Comparison of ENCODE assay signal across 9 mouse cellular contexts in genomic region chrX:119927081-119927571, GRCm38 (mm10). TPM values are rescaled to one million over a fixed set of nuclear protein-coding genes. Genes with fewer than 3 reads are reported as not detected.
DNase-seq lines count a peak whose midpoint lies in the region; ATAC-seq and TF ChIP-seq lines count a peak whose summit lies in the region.
"Had no signal": no experiment of that assay in that cellular context is flagged by ENCODE, and none has a peak within 500 bp of the region (broad histone marks: within the 10 kb centered on the region; RNA-seq: fewer than 3 reads in every experiment).

Gene Pabpc5, plus strand, starts transcription at chrX:119927196.

- H3K27ac ChIP-seq in forebrain, embryonic 16.5 days (ENCODE audit: low read length): peak within 1 kb of the TSS; percentile 83
- no peak within 1 kb of the TSS for H3K27ac ChIP-seq in liver, embryonic 14.5 days
- H3K27ac ChIP-seq: macrophage had no signal

- 9% methylated on average over 21 of the region's 21 CpGs for WGBS in forebrain, embryonic 16.5 days
- 7% methylated on average over 21 of the region's 21 CpGs for WGBS in liver, embryonic 14.5 days (ENCODE audit: insufficient replicate concordance)

- TF ChIP-seq EP300 in liver, embryonic 14.5 days (IDR thresholded peaks at IDR 0.05; ENCODE audit: low read depth): no peak

- no peaks in the 10 kb centered on the region for H3K36me3 ChIP-seq in forebrain, embryonic 16.5 days (ENCODE audit: control insufficient read depth, insufficient read depth)
- H3K36me3 ChIP-seq in liver, embryonic 14.5 days (replicated peaks; ENCODE audit: control insufficient read depth, insufficient read depth, low read depth): no peaks in the 10 kb centered on the region

- peak within 1 kb of the TSS; percentile 49 for H3K4me2 ChIP-seq in forebrain, embryonic 16.5 days (ENCODE audit: low read length)
- peak within 1 kb of the TSS; percentile 22; the same call in 1 of the 2 replicates for H3K4me2 ChIP-seq in liver, embryonic 14.5 days (ENCODE audit: low read depth)

- peak; percentile 0 for DNase-seq in CD4-positive, CD25-positive, alpha-beta regulatory T cell, adult 2 months (ENCODE audit: low read depth, low spot score)
- peak; percentile 39 to 59 for DNase-seq in heart, postnatal 14 days
- peak; percentile 50 for DNase-seq in layer of hippocampus, adult 11-12 months (ENCODE audit: low spot score)
- no peak for DNase-seq in liver, embryonic 14.5 days (ENCODE audit: low read depth in 3 of 3, low spot score in 3 of 3)
- DNase-seq in ovary, adult 18-20 months (ENCODE audit: low spot score): peak; percentile 57
- peak; percentile 50 for DNase-seq in yolk sac, embryonic 10.5 days (ENCODE audit: low spot score)

- intact Hi-C loops in heart, postnatal 14 days (cut with DNase I): no loop called here

- H3K4me3 ChIP-seq in forebrain, embryonic 16.5 days (replicated peaks; ENCODE audit: low read length): peak within 1 kb of the TSS; percentile 50
- H3K4me3 ChIP-seq in liver, embryonic 14.5 days (ENCODE audit: insufficient read depth in 1 of 2, low read depth in 2 of 2, low read length in 2 of 2): 0 out of 4 replicates have a peak within 1 kb of the TSS, but pooled peaks of 1 of the 2 experiments have one; percentile 4

- no peak for ATAC-seq in CD4-positive, CD25-positive, alpha-beta regulatory T cell, adult 4 months
- ATAC-seq in forebrain, embryonic 16.5 days: peak; percentile 99
- no peak for ATAC-seq in liver, embryonic 14.5 days (ENCODE audit: insufficient read depth)

- peak within 1 kb of the TSS; percentile 73 for H3K9ac ChIP-seq in forebrain, embryonic 16.5 days (replicated peaks; ENCODE audit: low read depth, low read length)
- H3K9ac ChIP-seq in liver, embryonic 14.5 days (replicated peaks): no peak within 1 kb of the TSS

- no peaks in the 10 kb centered on the region for H3K9me3 ChIP-seq in forebrain, embryonic 16.5 days (ENCODE audit: control insufficient read depth, low read length)
- H3K9me3 ChIP-seq in liver, embryonic 14.5 days (ENCODE audit: control insufficient read depth, low read length): no peaks in the 10 kb centered on the region

- H3K4me1 ChIP-seq in forebrain, embryonic 16.5 days (replicated peaks; ENCODE audit: control insufficient read depth, insufficient read depth, low read length): no peaks in the 10 kb centered on the region
- no peaks in the 10 kb centered on the region for H3K4me1 ChIP-seq in liver, embryonic 14.5 days (replicated peaks; ENCODE audit: control insufficient read depth in 2 of 2, insufficient read depth in 2 of 2, low read length in 1 of 2)

- no peaks in the 10 kb centered on the region for H3K27me3 ChIP-seq in forebrain, embryonic 16.5 days (replicated peaks; ENCODE audit: control insufficient read depth, insufficient read depth, low read length)
- H3K27me3 ChIP-seq in liver, embryonic 14.5 days (ENCODE audit: control insufficient read depth, insufficient read depth, low read length): no peaks in the 10 kb centered on the region

- no peak for TF ChIP-seq CTCF in liver, embryonic 14.5 days (IDR thresholded peaks at IDR 0.05; ENCODE audit: low read depth)

RNA-seq across cellular contexts. Expression of gene Pabpc5, which starts in this region (rescaled TPM):
- not detected for polyA plus RNA-seq in CD4-positive, CD25-positive, alpha-beta regulatory T cell, adult 4 months (2017; shearing (Covaris generic))
- polyA plus RNA-seq in forebrain, embryonic 16.5 days (2015; fragmentation: Nextera tagmentation; extraction: Ambion mirVana): 1.6 and 1.9 TPM in 2 replicates
- under 1 TPM; 0.12 to 0.17 TPM for total RNA-seq in heart, postnatal 14 days (2021)
- polyA plus RNA-seq in liver, embryonic 14.5 days (2012; rRNA removed): not detected in 2 replicates
- polyA plus RNA-seq in liver, embryonic 14.5 days (2014; fragmentation: Nextera tagmentation; extraction: Ambion mirVana): not detected in 2 replicates
- polyA plus RNA-seq: macrophage had no signal

Comparison
In these comparisons a context has a peak if more than half of its experiments do, and no peak if none do; other contexts are left out.
1. Peak in DNase-seq in heart, postnatal 14 days; RNA of the gene not detected or under 1 TPM.
2. DNase-seq: peak in CD4-positive, CD25-positive, alpha-beta regulatory T cell, adult 2 months (single experiment), layer of hippocampus, adult 11-12 months (single experiment), ovary, adult 18-20 months (single experiment) and yolk sac, embryonic 10.5 days (single experiment); none in liver, embryonic 14.5 days (0 of 3).